Mouse (Mus musculus) cerebellum, adult 2 months (tissue): ENCODE results near the gene Acsl6.

Source experiments
- CTCF ChIP-seq: fragments of 200-500 bp; IDR thresholded peaks from 2 replicates; pipeline ENCODE4 v1.5.1; 2011; ENCODE audit warnings: low read depth, mild to moderate bottlenecking, control low read depth, low read length, moderate library complexity, borderline replicate concordance; ENCODE audit not compliant: insufficient read depth
- POLR2A ChIP-seq: fragments of 200-500 bp; IDR thresholded peaks from 2 replicates; pipeline ENCODE4 v1.6.1; 2011; ENCODE audit warnings: low read length, control low read depth, borderline replicate concordance; ENCODE audit not compliant: insufficient read depth

DNA sequence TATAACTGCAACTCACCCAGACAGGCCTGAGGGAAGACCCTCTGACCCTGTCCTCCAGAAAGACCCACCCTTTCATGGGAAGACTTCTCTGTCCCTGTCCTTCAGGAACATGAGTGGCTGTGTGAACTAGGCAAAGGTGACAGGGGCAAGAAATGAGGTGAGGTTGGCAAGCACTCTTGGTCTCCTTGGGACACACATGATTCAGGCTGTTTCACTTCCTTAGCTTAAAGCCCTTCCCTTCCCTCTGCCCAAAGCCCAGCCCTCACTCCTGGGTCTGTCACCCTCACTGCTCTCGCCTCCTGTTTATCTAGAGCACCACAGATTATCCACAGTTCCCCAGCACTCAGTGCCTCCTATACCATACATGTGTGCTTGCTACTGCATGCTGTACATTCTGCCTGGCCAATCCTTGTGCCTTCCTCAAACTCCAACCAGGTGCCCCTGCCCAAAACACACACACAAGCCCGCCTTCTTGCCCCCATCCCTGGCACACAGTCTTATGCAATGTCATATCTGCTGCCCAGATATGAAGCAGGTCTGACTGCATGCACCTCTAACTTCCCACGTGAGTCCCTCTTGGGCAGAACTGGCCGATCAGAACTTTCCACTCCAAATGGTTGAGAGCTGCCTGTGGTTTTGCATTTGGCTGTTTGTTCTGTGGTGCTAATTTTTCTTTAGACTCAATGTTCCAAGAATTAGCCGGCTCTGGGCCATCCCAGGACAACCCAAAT is 18.4 kb downstream of the Acsl6 start:
- TF ChIP-seq CTCF (no peak), POLR2A (no peak)
